Mouse (Mus musculus): ENCODE data around the gene Klhdc3. TPM values are rescaled to one million over a fixed set of nuclear protein-coding genes. Genes with fewer than 3 reads are reported as not detected.

The Klhdc3 gene
- polyA plus RNA-seq, 1 experiment from 2014 or later: 175 TPM

GRCm38 (mm10) chr17:46650232-46651031 lies 30.3 kb downstream of the Klhdc3 start, which contains the start of gene Cul7:
Cul7 (plus strand) TSS chr17:46650337.
- peaks cover 35% of the 10 kb centered on the region for H3K4me1 ChIP-seq (ENCODE audit: control insufficient read depth, insufficient read depth, low read length)
- H3K9me3 ChIP-seq (replicated peaks; ENCODE audit: control insufficient read depth, low read length): no peaks in the 10 kb centered on the region
- peak within 1 kb of the TSS; percentile 80 for H3K4me3 ChIP-seq (ENCODE audit: low read length)
- H3K9ac ChIP-seq (ENCODE audit: low read length): peak within 1 kb of the TSS; percentile 97
- H3K4me2 ChIP-seq (ENCODE audit: low read depth, low read length): peak within 1 kb of the TSS; percentile 93
- H3K36me3 ChIP-seq (ENCODE audit: control insufficient read depth, insufficient read depth): peaks cover 31% of the 10 kb centered on the region
- H3K27ac ChIP-seq (ENCODE audit: low read length): peak within 1 kb of the TSS; percentile 99
- peak; percentile 92 for ATAC-seq (replicated peaks; ENCODE audit: extremely low read depth, insufficient read depth, low FRiP score)
- H3K27me3 ChIP-seq (ENCODE audit: control insufficient read depth, insufficient read depth, low read length): no peaks in the 10 kb centered on the region
- WGBS: under 1% methylated on average over 58 of the region's 58 CpGs

- no peaks in the 10 kb centered on the region for H3K9me3 ChIP-seq (replicated peaks; ENCODE audit: control insufficient read depth, low read length)
- H3K4me3 ChIP-seq (ENCODE audit: low read length): peak overlapping the region; percentile 80
- no peak for ATAC-seq (replicated peaks; ENCODE audit: extremely low read depth, insufficient read depth, low FRiP score)
- H3K4me1 ChIP-seq (ENCODE audit: control insufficient read depth, insufficient read depth, low read length): peaks cover 39% of the 10 kb centered on the region
- H3K27me3 ChIP-seq (ENCODE audit: control insufficient read depth, insufficient read depth, low read length): no peaks in the 10 kb centered on the region
- H3K4me2 ChIP-seq (ENCODE audit: low read depth, low read length): peak overlapping the region; percentile 93
- H3K36me3 ChIP-seq (ENCODE audit: control insufficient read depth, insufficient read depth): peaks cover 27% of the 10 kb centered on the region
- WGBS: 24% methylated on average over 15 of the region's 15 CpGs
- peak overlapping the region; percentile 97 for H3K9ac ChIP-seq (ENCODE audit: low read length)
- peak overlapping the region; percentile 99 for H3K27ac ChIP-seq (ENCODE audit: low read length)
Measured at GRCm38 (mm10) chr17:46649811-46650210, 30.9 kb downstream of the Klhdc3 start.

- Histone ChIP-seq H3K9ac (ENCODE audit: low read length) (no peak overlapping the region), H3K27me3 (ENCODE audit: control insufficient read depth, insufficient read depth, low read length) (no peaks in the 10 kb centered on the region), H3K9me3 (replicated peaks; ENCODE audit: control insufficient read depth, low read length) (no peaks in the 10 kb centered on the region), H3K4me3 (ENCODE audit: low read length) (no peak overlapping the region), H3K36me3 (ENCODE audit: control insufficient read depth, insufficient read depth) (peaks cover 13% of the 10 kb centered on the region), H3K27ac (ENCODE audit: low read length) (no peak overlapping the region), H3K4me2 (ENCODE audit: low read depth, low read length) (no peak overlapping the region), H3K4me1 (ENCODE audit: control insufficient read depth, insufficient read depth, low read length) (peaks cover 44% of the 10 kb centered on the region)
- no peak for ATAC-seq (replicated peaks; ENCODE audit: extremely low read depth, insufficient read depth, low FRiP score)
- WGBS: 91% methylated on average over 9 of the region's 9 CpGs
Measured at GRCm38 (mm10) chr17:46648436-46648835, 32.3 kb downstream of the Klhdc3 start.

GRCm38 (mm10) chr17:46647279-46647678 lies 33.4 kb downstream of the Klhdc3 start:
- H3K9ac ChIP-seq (ENCODE audit: low read length): no peak overlapping the region
- no peaks in the 10 kb centered on the region for H3K9me3 ChIP-seq (replicated peaks; ENCODE audit: control insufficient read depth, low read length)
- WGBS: 92% methylated on average over 7 of the region's 7 CpGs
- no peak overlapping the region for H3K4me3 ChIP-seq (ENCODE audit: low read length)
- H3K27me3 ChIP-seq (ENCODE audit: control insufficient read depth, insufficient read depth, low read length): no peaks in the 10 kb centered on the region
- no peak overlapping the region for H3K27ac ChIP-seq (ENCODE audit: low read length)
- peaks cover 36% of the 10 kb centered on the region for H3K4me1 ChIP-seq (ENCODE audit: control insufficient read depth, insufficient read depth, low read length)
- peaks cover 5% of the 10 kb centered on the region; the same call in 1 of the 2 replicates for H3K36me3 ChIP-seq (ENCODE audit: control insufficient read depth, insufficient read depth)
- no peak overlapping the region for H3K4me2 ChIP-seq (ENCODE audit: low read depth, low read length)
- no peak for ATAC-seq (replicated peaks; ENCODE audit: extremely low read depth, insufficient read depth, low FRiP score)

GRCm38 (mm10) chr17:46646322-46646662 lies 34.4 kb downstream of the Klhdc3 start:
- H3K27ac ChIP-seq (ENCODE audit: low read length): peak overlapping the region; percentile 73
- H3K4me2 ChIP-seq (ENCODE audit: low read depth, low read length): peak overlapping the region; percentile 84
- H3K9ac ChIP-seq (ENCODE audit: low read length): peak overlapping the region; percentile 83
- ATAC-seq (replicated peaks; ENCODE audit: extremely low read depth, insufficient read depth, low FRiP score): no peak; the same call in 1 of the 2 replicates
- H3K4me3 ChIP-seq (ENCODE audit: low read length): peak overlapping the region; percentile 74
- H3K36me3 ChIP-seq (ENCODE audit: control insufficient read depth, insufficient read depth): peaks cover 11% of the 10 kb centered on the region; the same call in 1 of the 2 replicates
- H3K4me1 ChIP-seq (ENCODE audit: control insufficient read depth, insufficient read depth, low read length): peaks cover 26% of the 10 kb centered on the region
- WGBS: under 1% methylated on average over 19 of the region's 19 CpGs
- H3K9me3 ChIP-seq (replicated peaks; ENCODE audit: control insufficient read depth, low read length): no peaks in the 10 kb centered on the region
- H3K27me3 ChIP-seq (ENCODE audit: control insufficient read depth, insufficient read depth, low read length): no peaks in the 10 kb centered on the region

- Histone ChIP-seq H3K4me3 (ENCODE audit: low read length) (peak within 1 kb of the TSS; percentile 74), H3K9me3 (replicated peaks; ENCODE audit: control insufficient read depth, low read length) (no peaks in the 10 kb centered on the region), H3K9ac (ENCODE audit: low read length) (peak within 1 kb of the TSS; percentile 83), H3K36me3 (ENCODE audit: control insufficient read depth, insufficient read depth) (peaks cover 14% of the 10 kb centered on the region; the same call in 1 of the 2 replicates), H3K4me1 (ENCODE audit: control insufficient read depth, insufficient read depth, low read length) (peaks cover 22% of the 10 kb centered on the region), H3K4me2 (ENCODE audit: low read depth, low read length) (peak within 1 kb of the TSS; percentile 84), H3K27me3 (ENCODE audit: control insufficient read depth, insufficient read depth, low read length) (no peaks in the 10 kb centered on the region), H3K27ac (ENCODE audit: low read length) (peak within 1 kb of the TSS; percentile 73)
- peak; percentile 74 for ATAC-seq (replicated peaks; ENCODE audit: extremely low read depth, insufficient read depth, low FRiP score)
- under 1% methylated on average over 53 of the region's 53 CpGs for WGBS
Measured at GRCm38 (mm10) chr17:46645561-46646321, 35.0 kb downstream of the Klhdc3 start, which contains the start of the genes Klc4 and Mrpl2. Klc4 (minus strand) TSS chr17:46646022. Mrpl2 (plus strand) TSS chr17:46646229.

GRCm38 (mm10) chr17:46644916-46645475 lies 35.7 kb downstream of the Klhdc3 start:
- ATAC-seq (replicated peaks; ENCODE audit: extremely low read depth, insufficient read depth, low FRiP score): no peak
- peaks cover 18% of the 10 kb centered on the region; the same call in 1 of the 2 replicates for H3K36me3 ChIP-seq (ENCODE audit: control insufficient read depth, insufficient read depth)
- H3K4me3 ChIP-seq (ENCODE audit: low read length): peak overlapping the region; percentile 74
- peaks cover 22% of the 10 kb centered on the region for H3K4me1 ChIP-seq (ENCODE audit: control insufficient read depth, insufficient read depth, low read length)
- peak overlapping the region; percentile 81 for H3K4me2 ChIP-seq (ENCODE audit: low read depth, low read length)
- peak overlapping the region; percentile 78 for H3K9ac ChIP-seq (ENCODE audit: low read length)
- peak overlapping the region; percentile 68 for H3K27ac ChIP-seq (ENCODE audit: low read length)
- H3K9me3 ChIP-seq (replicated peaks; ENCODE audit: control insufficient read depth, low read length): no peaks in the 10 kb centered on the region
- no peaks in the 10 kb centered on the region for H3K27me3 ChIP-seq (ENCODE audit: control insufficient read depth, insufficient read depth, low read length)
- 8% methylated on average over 10 of the region's 11 CpGs for WGBS

- H3K27me3 ChIP-seq (ENCODE audit: control insufficient read depth, insufficient read depth, low read length): no peaks in the 10 kb centered on the region
- H3K4me1 ChIP-seq (ENCODE audit: control insufficient read depth, insufficient read depth, low read length): peaks cover 17% of the 10 kb centered on the region
- peak overlapping the region; percentile 74; the same call in 1 of the 2 replicates for H3K4me3 ChIP-seq (ENCODE audit: low read length)
- H3K4me2 ChIP-seq (ENCODE audit: low read depth, low read length): peak overlapping the region; percentile 81
- ATAC-seq (replicated peaks; ENCODE audit: extremely low read depth, insufficient read depth, low FRiP score): no peak
- H3K9me3 ChIP-seq (replicated peaks; ENCODE audit: control insufficient read depth, low read length): no peaks in the 10 kb centered on the region
- 86% methylated on average over 12 of the region's 12 CpGs for WGBS
- H3K27ac ChIP-seq (ENCODE audit: low read length): no peak overlapping the region
- peak overlapping the region; percentile 39; the same call in 1 of the 2 replicates for H3K9ac ChIP-seq (ENCODE audit: low read length)
- H3K36me3 ChIP-seq (ENCODE audit: control insufficient read depth, insufficient read depth): peaks cover 18% of the 10 kb centered on the region; the same call in 1 of the 2 replicates
Measured at GRCm38 (mm10) chr17:46644152-46644805, 36.4 kb downstream of the Klhdc3 start.
